Mouse (Mus musculus) brain, embryonic 18.5 days (tissue): ENCODE measurements at regions not wholly inside any gene's neighbourhood (a gene's known extent, or its start where the extent isn't known, plus 50 kb on each side); places are given as distances from the start of the nearest gene placed in this dataset.

Experiments
- DNase-seq: peaks from one replicate; pipeline ENCODE4 v3.0.0-alpha.2; 2012; ENCODE audit warnings: low read depth, low spot score

GRCm38 (mm10) chr3:16369629-16370028, 363.4 kb upstream of the Gm5150 start:
- DNase-seq: no peak

- DNase-seq: no peak
These were observed 356.9 kb upstream of the Gm5150 start for GRCm38 (mm10) chr3:16363134-16363533.

- DNase-seq: no peak
These were observed 352.8 kb upstream of the Gm5150 start for GRCm38 (mm10) chr3:16358999-16359398.

GRCm38 (mm10) chr3:16330750-16331149, 324.5 kb upstream of the Gm5150 start:
- DNase-seq: no peak

- peak; percentile 26 for DNase-seq
These were observed 304.6 kb upstream of the Gm5150 start for GRCm38 (mm10) chr3:16310834-16311233.

- DNase-seq: no peak
These were observed 271.2 kb upstream of the Gm5150 start for GRCm38 (mm10) chr3:16277407-16277806.
